Mouse (Mus musculus): ENCODE data around the gene Bub1b. TPM values are rescaled to one million over a fixed set of nuclear protein-coding genes. Genes with fewer than 3 reads are reported as not detected.
A peak's percentile ranks its signal among the peaks of the same experiment; 100 is the strongest.
"Not testable (repeated sequence)": the region's sequence is repeated elsewhere in the genome, so short reads cannot be mapped to it uniquely, and the experiment has no call there.

The Bub1b gene
- total RNA-seq (2012; rRNA removed), result 115 and 121 TPM in 2 replicates

- Histone ChIP-seq H3K36me3 (ENCODE audit: control insufficient read depth, insufficient read depth, low read length, poor library complexity, severe bottlenecking) (peaks cover 22% of the 10 kb centered on the region), H3K27ac (ENCODE audit: insufficient read depth, low read depth, low read length, poor library complexity, severe bottlenecking) (no peak within 1 kb of the TSS), H3K9me3 (ENCODE audit: control insufficient read depth, insufficient read depth, low read depth, low read length) (no peaks in the 10 kb centered on the region), H3K4me3 (ENCODE audit: insufficient read depth in 1 of 2, low read depth in 1 of 2, low read length in 2 of 2, poor library complexity in 1 of 2, severe bottlenecking in 1 of 2) (peak within 1 kb of the TSS; percentile 86 to 89), H3K9ac (ENCODE audit: insufficient read depth, low read depth, low read length, poor library complexity, severe bottlenecking) (peak within 1 kb of the TSS; percentile 92), H3K4me1 (ENCODE audit: control insufficient read depth in 2 of 2, insufficient read depth in 2 of 2, low read length in 2 of 2, poor library complexity in 1 of 2) (peaks cover 1 to 15% of the 10 kb centered on the region in 2 experiments; a peak in 3 of 4 replicates)
- in situ Hi-C loops (cut with MboI; ENCODE audit: low sequenced_read_pairs in 2 of 2, unreplicated experiment in 2 of 2), result no loop called here
- DNase-seq (ENCODE audit: low read depth, low spot score), result peak; percentile 91
- no peak for TF ChIP-seq MAFK (IDR thresholded peaks at IDR 0.05; ENCODE audit: insufficient read depth, low read depth, low read length)
- TF ChIP-seq CHD2 (IDR thresholded peaks at IDR 0.05; ENCODE audit: low read depth, low read length), result 0 out of 2 replicates have a peak, but pooled peaks have one; percentile 34
- TF ChIP-seq HCFC1 (IDR thresholded peaks at IDR 0.05; ENCODE audit: borderline replicate concordance, insufficient read depth, low read length), result peak; percentile 95
Measured at GRCm38 (mm10) chr2:118597673-118598568, at the start of gene Bub1b. Gene Bub1b, plus strand, starts transcription at chr2:118598211.

DNA sequence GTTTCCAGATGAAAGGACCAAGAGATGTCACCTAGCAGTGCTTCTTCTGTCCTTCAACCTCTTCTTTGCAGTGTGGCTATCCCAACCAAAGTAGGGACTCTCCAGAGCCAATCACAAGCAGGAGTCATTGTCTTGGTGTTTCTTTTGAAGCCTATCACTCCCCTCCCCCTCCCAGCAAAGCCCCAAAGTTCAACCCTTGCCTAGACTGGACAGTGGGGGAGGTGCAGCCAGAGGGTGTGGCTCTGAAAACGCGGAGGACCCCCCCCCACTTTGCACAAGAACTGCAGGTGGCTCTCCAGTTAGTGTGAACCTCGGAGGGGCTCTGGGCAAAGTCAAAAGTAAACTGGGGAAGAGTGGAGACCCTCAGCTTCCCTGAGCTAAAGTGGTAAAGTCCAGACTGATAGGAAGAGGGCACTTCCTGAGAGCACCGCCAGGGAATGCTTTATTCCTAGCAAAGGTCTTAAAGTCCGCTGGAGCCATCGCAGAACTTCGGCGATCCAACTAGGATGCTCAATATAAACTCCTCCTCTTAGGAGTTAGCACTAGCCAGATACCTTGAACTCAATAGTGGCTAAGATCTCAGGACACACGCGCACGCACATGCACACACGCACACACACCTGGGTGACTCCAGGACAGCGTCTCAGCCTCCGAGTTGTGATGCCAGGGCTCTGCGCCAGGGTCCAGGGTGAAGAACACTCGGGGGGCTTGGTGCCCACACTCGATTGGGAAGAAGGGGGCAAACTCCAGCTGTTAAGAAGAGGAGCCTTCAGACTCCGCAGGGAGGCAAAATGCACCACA, 49.4 kb upstream of the Bub1b start:
- Histone ChIP-seq H3K9me3 (ENCODE audit: control insufficient read depth, insufficient read depth, low read depth, low read length) (no peaks in the 10 kb centered on the region), H3K27ac (ENCODE audit: insufficient read depth, low read depth, low read length, poor library complexity, severe bottlenecking) (no peak overlapping the region), H3K4me3 (ENCODE audit: insufficient read depth in 1 of 2, low read depth in 1 of 2, low read length in 2 of 2, poor library complexity in 1 of 2, severe bottlenecking in 1 of 2) (peak overlapping the region; percentile 82 to 93), H3K9ac (ENCODE audit: insufficient read depth, low read depth, low read length, poor library complexity, severe bottlenecking) (peak overlapping the region; percentile 67), H3K4me1 (ENCODE audit: control insufficient read depth in 2 of 2, insufficient read depth in 2 of 2, low read length in 2 of 2, poor library complexity in 1 of 2) (peaks cover 17 to 40% of the 10 kb centered on the region in 2 experiments; a peak in 3 of 4 replicates), H3K36me3 (ENCODE audit: control insufficient read depth, insufficient read depth, low read length, poor library complexity, severe bottlenecking) (no peaks in the 10 kb centered on the region; the same call in 1 of the 2 replicates)
- TF ChIP-seq CHD2 (IDR thresholded peaks at IDR 0.05; ENCODE audit: low read depth, low read length) (no peak), MAFK (IDR thresholded peaks at IDR 0.05; ENCODE audit: insufficient read depth, low read depth, low read length) (no peak), HCFC1 (IDR thresholded peaks at IDR 0.05; ENCODE audit: borderline replicate concordance, insufficient read depth, low read length) (no peak)
- no peak for DNase-seq (ENCODE audit: low read depth, low spot score)
- in situ Hi-C loops (cut with MboI; ENCODE audit: low sequenced_read_pairs in 2 of 2, unreplicated experiment in 2 of 2), result no loop called here

GRCm38 (mm10) chr2:118549507-118550473, 48.2 kb upstream of the Bub1b start, which contains the start of gene Bmf:
Gene Bmf, minus strand, starts transcription at chr2:118549687.
- peak; percentile 49; the same call in 1 of the 2 replicates for TF ChIP-seq ZNF384 (IDR thresholded peaks at IDR 0.05; ENCODE audit: low read depth, low read length)
- 0 out of 2 replicates have a peak, but pooled peaks have one; percentile 46 for TF ChIP-seq HCFC1 (IDR thresholded peaks at IDR 0.05; ENCODE audit: borderline replicate concordance, insufficient read depth, low read length)
- TF ChIP-seq MAFK (IDR thresholded peaks at IDR 0.05; ENCODE audit: insufficient read depth, low read depth, low read length), result no peak
- no peak for TF ChIP-seq ZC3H11A (IDR thresholded peaks at IDR 0.05; ENCODE audit: borderline replicate concordance, low read depth, low read length)
- 0 out of 2 replicates have a peak, but pooled peaks have one; percentile 13 for TF ChIP-seq CHD2 (IDR thresholded peaks at IDR 0.05; ENCODE audit: low read depth, low read length)
- Histone ChIP-seq H3K36me3 (ENCODE audit: control insufficient read depth, insufficient read depth, low read length, poor library complexity, severe bottlenecking) (no peaks in the 10 kb centered on the region; the same call in 1 of the 2 replicates), H3K9me3 (ENCODE audit: control insufficient read depth, insufficient read depth, low read depth, low read length) (no peaks in the 10 kb centered on the region), H3K27ac (ENCODE audit: insufficient read depth, low read depth, low read length, poor library complexity, severe bottlenecking) (no peak within 1 kb of the TSS), H3K4me1 (ENCODE audit: control insufficient read depth in 2 of 2, insufficient read depth in 2 of 2, low read length in 2 of 2, poor library complexity in 1 of 2) (peaks cover 14 to 41% of the 10 kb centered on the region in 2 experiments; a peak in 3 of 4 replicates), H3K9ac (ENCODE audit: insufficient read depth, low read depth, low read length, poor library complexity, severe bottlenecking) (peak within 1 kb of the TSS; percentile 67), H3K4me3 (ENCODE audit: insufficient read depth in 1 of 2, low read depth in 1 of 2, low read length in 2 of 2, poor library complexity in 1 of 2, severe bottlenecking in 1 of 2) (peak within 1 kb of the TSS; percentile 82 to 93)
- peak; percentile 97 for DNase-seq (ENCODE audit: low read depth, low spot score)
- in situ Hi-C loops (cut with MboI; ENCODE audit: low sequenced_read_pairs in 2 of 2, unreplicated experiment in 2 of 2), result no loop called here

GRCm38 (mm10) chr2:118551606-118552005, 46.4 kb upstream of the Bub1b start:
- in situ Hi-C loops (cut with MboI; ENCODE audit: low sequenced_read_pairs in 2 of 2, unreplicated experiment in 2 of 2), result no loop called here
- no peak overlapping the region for H3K4me3 ChIP-seq (ENCODE audit: insufficient read depth in 1 of 2, low read depth in 1 of 2, low read length in 2 of 2, poor library complexity in 1 of 2, severe bottlenecking in 1 of 2)
- DNase-seq (ENCODE audit: low read depth, low spot score), result no peak
- no peaks in the 10 kb centered on the region for H3K36me3 ChIP-seq (ENCODE audit: control insufficient read depth, insufficient read depth, low read length, poor library complexity, severe bottlenecking)
- H3K9me3 ChIP-seq (ENCODE audit: control insufficient read depth, insufficient read depth, low read depth, low read length), result no peaks in the 10 kb centered on the region
- no peak overlapping the region for H3K9ac ChIP-seq (ENCODE audit: insufficient read depth, low read depth, low read length, poor library complexity, severe bottlenecking)
- peaks cover 10 to 28% of the 10 kb centered on the region in 2 experiments; a peak in 3 of 4 replicates for H3K4me1 ChIP-seq (ENCODE audit: control insufficient read depth in 2 of 2, insufficient read depth in 2 of 2, low read length in 2 of 2, poor library complexity in 1 of 2)
- TF ChIP-seq HCFC1 (IDR thresholded peaks at IDR 0.05; ENCODE audit: borderline replicate concordance, insufficient read depth, low read length) (no peak), ZNF384 (IDR thresholded peaks at IDR 0.05; ENCODE audit: low read depth, low read length) (no peak), CHD2 (IDR thresholded peaks at IDR 0.05; ENCODE audit: low read depth, low read length) (no peak), ZC3H11A (IDR thresholded peaks at IDR 0.05; ENCODE audit: borderline replicate concordance, low read depth, low read length) (no peak), MAFK (IDR thresholded peaks at IDR 0.05; ENCODE audit: insufficient read depth, low read depth, low read length) (no peak)
- H3K27ac ChIP-seq (ENCODE audit: insufficient read depth, low read depth, low read length, poor library complexity, severe bottlenecking), result no peak overlapping the region

GRCm38 (mm10) chr2:118554356-118554990, 43.5 kb upstream of the Bub1b start:
- DNase-seq (ENCODE audit: low read depth, low spot score); H3K9ac ChIP-seq (ENCODE audit: insufficient read depth, low read depth, low read length, poor library complexity, severe bottlenecking); H3K27ac ChIP-seq (ENCODE audit: insufficient read depth, low read depth, low read length, poor library complexity, severe bottlenecking); H3K9me3 ChIP-seq (ENCODE audit: control insufficient read depth, insufficient read depth, low read depth, low read length); in situ Hi-C loops (cut with MboI; ENCODE audit: low sequenced_read_pairs in 2 of 2, unreplicated experiment in 2 of 2); H3K4me3 ChIP-seq (ENCODE audit: insufficient read depth in 1 of 2, low read depth in 1 of 2, low read length in 2 of 2, poor library complexity in 1 of 2, severe bottlenecking in 1 of 2); H3K36me3 ChIP-seq (ENCODE audit: control insufficient read depth, insufficient read depth, low read length, poor library complexity, severe bottlenecking): not testable (repeated sequence)
- peaks cover 5 to 11% of the 10 kb centered on the region in 2 experiments; a peak in 3 of 4 replicates for H3K4me1 ChIP-seq (ENCODE audit: control insufficient read depth in 2 of 2, insufficient read depth in 2 of 2, low read length in 2 of 2, poor library complexity in 1 of 2)
